Mouse (Mus musculus): ENCODE measurements around the gene Nhej1. TPM values are rescaled to one million over a fixed set of nuclear protein-coding genes. Genes with fewer than 3 reads are reported as not detected.

Nhej1 gene
- total RNA-seq, 2 experiments from 2014 or later, result 6.1 to 7.4 TPM

GRCm38 (mm10) chr1:74977001-74977400, 148.0 kb downstream of the Nhej1 start:
- DNase-seq (ENCODE audit: low spot score in 2 of 2), result no peak

- DNase-seq (ENCODE audit: low spot score in 2 of 2), result no peak
Measured at GRCm38 (mm10) chr1:74975936-74976335, 149.1 kb downstream of the Nhej1 start.

DNA sequence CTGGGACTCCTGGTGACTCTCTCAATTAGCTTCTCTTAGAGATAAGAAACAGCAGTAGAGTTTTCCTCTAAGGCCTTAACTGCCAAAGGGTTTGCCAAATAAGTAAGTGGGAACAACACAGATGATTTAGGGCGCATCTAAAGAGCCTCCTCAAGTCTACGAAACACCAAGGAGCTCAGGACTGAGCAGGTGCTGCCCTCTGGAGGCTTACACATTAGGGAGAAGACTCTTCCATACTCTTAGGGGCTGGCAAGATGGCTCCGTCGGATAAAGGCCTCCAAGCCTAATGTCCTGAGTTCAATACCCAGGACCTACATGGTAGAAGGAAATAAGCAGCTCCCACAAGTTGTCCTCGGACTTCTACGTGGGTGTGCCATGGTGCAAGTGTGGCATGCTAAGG, 151.4 kb downstream of the Nhej1 start:
- DNase-seq (ENCODE audit: low spot score in 2 of 2), result no peak

GRCm38 (mm10) chr1:74971353-74972050, 153.5 kb downstream of the Nhej1 start:
- DNase-seq (ENCODE audit: low spot score in 2 of 2), result no peak

- no peak for DNase-seq (ENCODE audit: low spot score in 2 of 2)
Measured at GRCm38 (mm10) chr1:74967962-74968580, 156.9 kb downstream of the Nhej1 start.

DNA sequence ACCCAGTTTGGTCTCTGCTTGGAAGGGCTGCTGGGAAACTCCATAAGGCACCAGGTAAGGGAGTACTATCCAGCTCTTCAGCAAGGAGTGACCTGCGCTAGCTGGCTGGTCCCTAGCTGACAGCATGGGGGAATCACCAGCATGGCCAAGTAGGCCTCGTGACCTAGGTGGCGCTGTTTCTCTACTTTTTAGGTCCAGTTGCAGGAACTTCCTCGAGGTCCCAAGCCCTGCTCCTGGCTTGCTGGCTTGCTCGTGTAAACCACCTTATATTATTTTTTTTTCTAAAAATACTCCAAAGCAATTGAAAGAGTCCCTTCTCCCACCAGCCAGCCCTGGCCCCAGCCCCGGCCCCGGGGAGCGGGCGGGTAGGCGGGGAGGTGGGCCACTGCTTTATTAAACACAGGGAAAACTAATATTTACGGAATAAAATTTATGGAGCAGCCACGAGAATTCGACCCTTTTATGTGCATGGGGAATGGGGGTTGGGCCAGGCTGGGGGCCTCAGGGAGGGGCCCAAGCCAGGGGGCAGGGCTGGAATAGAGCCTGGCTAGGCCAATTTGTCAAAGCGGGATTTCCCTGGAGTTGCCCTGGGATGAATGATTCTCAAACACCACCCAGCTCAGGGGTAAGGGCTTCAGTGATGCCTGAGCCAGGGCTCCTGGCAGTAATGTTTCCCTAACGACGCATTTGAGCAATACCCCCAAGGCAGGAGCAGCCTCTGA, 160.3 kb downstream of the Nhej1 start:
- DNase-seq (ENCODE audit: low spot score in 2 of 2), result peak; percentile 66 to 77

- no peak for DNase-seq (ENCODE audit: low spot score in 2 of 2)
Measured at GRCm38 (mm10) chr1:74962853-74963227, 162.2 kb downstream of the Nhej1 start.

- no peak for DNase-seq (ENCODE audit: low spot score in 2 of 2)
Measured at GRCm38 (mm10) chr1:74962126-74962852, 162.7 kb downstream of the Nhej1 start.

- DNase-seq (ENCODE audit: low spot score in 2 of 2), result no peak
Measured at GRCm38 (mm10) chr1:74961722-74962121, 163.3 kb downstream of the Nhej1 start.

- no peak for DNase-seq (ENCODE audit: low spot score in 2 of 2)
Measured at GRCm38 (mm10) chr1:74960059-74960458, 164.9 kb downstream of the Nhej1 start.

DNA sequence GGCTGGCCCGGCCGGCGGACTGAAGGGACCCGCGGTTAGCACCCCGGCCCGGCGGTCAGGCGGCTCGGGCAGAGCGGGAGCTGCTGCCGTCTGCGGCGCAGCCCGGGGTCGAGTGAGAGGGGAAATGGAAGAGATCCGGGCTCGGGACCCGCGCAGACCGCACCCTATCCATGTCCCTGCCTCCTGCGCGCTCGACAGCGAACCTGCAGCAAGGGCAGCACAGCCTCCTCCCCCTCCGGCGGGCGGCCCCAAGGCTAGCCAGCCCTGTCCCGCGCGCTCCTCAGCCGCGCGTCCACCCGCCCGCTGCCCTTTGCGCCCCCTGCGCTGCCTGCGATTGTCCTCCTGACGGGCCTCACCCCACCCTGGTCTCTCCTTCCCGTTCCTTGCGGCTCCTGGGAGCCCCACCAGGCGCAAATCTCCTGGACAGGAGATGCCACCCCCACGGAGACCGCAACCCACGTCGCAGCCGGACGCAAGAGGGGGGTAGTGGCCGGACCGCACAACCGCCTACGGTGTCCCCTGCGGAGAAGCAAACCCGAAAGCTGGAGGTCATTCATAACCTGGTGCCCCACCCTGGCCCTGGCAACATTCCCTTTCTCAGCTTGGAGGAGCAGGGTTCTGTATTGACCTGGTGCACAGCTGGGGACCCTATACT, 173.3 kb downstream of the Nhej1 start, which contains the start of gene Ihh:
Gene Ihh (minus strand): TSS at position 117 of the 655 bp plus-strand sequence.
- no peak for DNase-seq (ENCODE audit: low spot score in 2 of 2)

GRCm38 (mm10) chr1:74950576-74951490, 174.2 kb downstream of the Nhej1 start:
- DNase-seq (ENCODE audit: low spot score in 2 of 2), result no peak

DNA sequence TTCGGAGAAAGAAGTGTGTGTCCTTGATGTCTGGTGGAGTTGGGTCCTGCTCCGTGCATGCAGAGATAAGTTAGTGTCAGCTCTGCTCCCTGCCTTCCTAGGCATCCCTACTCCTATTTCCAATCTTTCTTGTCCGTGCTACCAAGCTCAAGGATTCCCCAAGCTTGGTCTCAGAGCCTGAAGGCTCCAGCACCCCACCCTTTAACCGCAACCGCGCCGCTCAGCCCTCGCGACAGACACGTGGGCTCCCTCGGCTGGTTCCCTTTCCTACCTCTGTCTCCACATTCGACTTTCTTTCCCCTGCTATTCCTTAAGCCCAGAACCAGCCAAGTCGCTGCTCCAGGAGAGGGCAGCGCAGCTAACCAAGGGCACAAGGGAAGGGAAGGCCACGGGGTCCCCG, 174.9 kb downstream of the Nhej1 start:
- no peak for DNase-seq (ENCODE audit: low spot score in 2 of 2)

- DNase-seq (ENCODE audit: low spot score in 2 of 2), result peak; percentile 24 to 36
Measured at GRCm38 (mm10) chr1:74949666-74950050, 175.3 kb downstream of the Nhej1 start.

DNA sequence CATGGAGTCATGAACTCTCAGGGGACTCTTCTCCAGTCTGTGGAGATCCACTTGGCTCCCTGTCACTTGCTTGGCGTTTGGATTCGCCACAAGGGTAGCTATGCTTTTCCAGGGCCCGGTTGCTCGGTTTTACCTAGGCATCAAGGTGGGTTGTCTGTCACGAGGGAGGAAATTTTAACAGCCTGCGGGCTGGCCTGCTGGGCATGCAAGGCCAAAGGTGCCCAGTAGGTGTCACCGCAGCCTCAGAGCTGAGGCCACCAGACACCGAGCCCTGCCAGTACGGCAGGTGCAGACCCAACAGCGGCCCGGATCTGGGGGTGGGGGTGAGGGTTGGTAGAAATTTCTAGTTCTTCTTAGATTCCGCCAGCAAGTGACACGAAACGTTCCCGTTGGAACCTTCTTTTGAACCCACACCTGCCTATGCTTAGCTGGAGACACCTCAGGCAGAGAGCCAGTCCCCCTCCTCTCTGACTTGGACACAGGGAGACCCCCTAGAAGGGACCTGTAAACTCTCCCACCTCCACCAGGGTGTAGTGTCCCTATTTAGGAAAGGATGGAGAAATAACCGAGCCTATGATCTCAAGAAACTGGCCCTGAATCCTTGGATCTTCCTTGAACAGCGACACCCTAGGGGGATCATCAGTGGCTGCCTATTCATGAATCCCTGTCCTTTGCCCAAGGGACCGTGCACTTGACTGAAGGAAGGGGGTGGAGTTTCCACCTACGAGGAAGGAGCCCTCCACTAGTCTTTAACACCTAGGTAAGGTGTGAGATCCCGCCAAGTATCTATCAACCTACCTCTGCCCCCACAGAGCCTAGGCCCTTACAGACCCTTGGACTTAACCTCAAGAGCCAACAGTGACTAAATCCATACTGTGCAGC, 176.0 kb downstream of the Nhej1 start:
- peak; percentile 65 to 66 for DNase-seq (ENCODE audit: low spot score in 2 of 2)

GRCm38 (mm10) chr1:74947986-74948670, 176.9 kb downstream of the Nhej1 start:
- DNase-seq (ENCODE audit: low spot score in 2 of 2), result peak; percentile 22 to 42

DNA sequence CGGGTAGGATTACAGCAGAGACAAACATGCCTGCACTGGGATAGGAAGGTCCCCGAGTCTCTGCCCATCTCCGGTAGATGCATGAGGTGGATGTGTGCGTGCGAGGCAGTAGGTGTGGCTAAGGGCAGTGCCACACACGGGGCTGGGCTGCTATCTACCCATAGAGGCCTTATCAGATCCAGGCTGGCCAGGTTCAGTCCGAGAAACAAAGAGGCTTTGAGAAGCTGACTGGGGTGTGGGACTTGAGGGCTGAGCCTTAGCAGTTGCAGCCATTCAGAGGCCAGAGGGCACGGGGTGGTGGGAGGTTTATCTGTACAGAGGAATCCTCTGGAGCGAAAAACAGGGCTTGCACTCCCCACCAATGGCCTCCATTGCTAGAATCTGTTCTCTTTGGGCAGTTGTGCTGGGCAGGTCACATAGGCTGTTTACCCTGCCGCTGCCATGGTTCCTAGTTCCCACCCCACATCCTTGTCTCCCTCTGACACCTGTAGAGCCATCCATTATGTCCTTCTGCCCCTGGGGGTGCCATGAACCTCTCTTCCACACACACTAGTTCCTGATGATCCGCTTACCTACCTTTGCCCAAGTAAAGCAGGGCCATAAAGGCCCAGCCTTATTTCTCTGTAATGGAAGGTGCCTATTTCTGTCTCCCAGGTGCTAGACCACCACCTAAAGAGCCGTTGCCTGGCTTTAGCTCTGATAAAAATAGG, 183.2 kb downstream of the Nhej1 start:
- DNase-seq (ENCODE audit: low spot score in 2 of 2), result no peak

DNA sequence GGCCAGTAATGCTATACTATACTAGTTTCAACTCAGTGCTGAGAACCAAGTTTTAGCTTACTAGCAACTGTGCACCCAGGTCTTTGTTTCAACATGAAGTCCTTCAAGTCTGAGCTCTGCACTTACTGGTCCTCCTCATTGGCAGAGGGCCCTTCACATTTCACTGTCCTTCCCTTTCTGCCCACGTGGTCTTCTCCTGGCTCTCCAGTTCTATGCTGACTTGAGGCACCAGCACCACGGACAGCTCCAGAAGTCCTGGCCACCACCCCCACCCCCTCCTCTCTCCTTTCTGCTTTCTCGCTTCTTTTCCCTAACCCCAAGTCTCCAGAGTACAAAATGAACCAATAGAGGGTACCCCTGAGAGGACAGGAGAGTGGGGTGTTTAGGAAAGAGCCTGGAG, 185.2 kb downstream of the Nhej1 start:
- DNase-seq (ENCODE audit: low spot score in 2 of 2), result no peak
